In the genomic region with DNA sequence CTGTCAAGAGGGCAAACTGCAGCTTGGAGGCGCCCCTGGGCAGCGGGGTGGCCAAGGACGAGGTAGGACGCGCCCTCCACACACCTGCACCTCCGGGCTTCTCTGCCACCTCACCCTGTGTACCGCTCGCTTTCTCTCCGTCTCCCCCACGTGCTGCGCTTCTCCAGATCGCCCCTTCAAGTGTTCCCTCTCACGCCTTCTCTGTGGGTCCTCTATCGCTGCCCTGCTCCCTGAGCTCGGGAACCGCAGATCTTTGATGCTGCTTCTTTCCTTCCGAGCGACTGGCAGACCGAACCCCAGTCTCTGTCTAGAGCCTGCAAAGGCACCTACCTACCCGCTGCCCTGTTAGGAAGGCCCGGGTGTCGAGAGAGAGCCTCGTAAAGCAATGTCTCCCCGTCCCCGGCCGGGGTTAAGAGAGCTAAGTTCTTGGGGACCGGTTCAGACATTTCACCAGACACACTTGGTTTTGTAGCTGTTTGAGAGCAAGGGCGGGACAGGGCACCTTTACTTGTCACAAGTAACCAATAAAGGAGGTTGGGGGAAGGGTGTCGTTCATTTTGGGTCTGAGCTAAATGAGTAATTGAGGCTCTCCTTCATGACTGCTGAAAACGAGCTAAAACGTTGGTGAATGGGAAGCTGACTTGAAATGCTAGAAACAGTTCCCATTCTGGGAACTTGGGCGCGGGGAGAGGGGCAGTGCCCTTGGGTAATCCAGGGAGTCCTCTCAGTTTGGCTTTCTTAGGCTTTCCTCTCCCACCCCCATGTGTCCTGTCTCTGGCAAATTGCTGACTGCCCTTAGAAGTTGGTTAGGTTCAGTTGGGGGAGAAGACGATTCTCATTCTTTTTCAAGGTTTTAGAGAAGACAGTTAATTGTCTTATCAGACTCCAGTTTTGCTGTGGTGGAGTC, we compare ENCODE assay signal across 8 mouse cellular contexts.
DNase-seq lines count a peak whose midpoint lies in the region; ATAC-seq lines count a peak whose summit lies in the region.

No protein-coding gene starts in this region.

- peak; percentile 41 for DNase-seq in urinary bladder, adult 2 months (ENCODE audit: low spot score)
- no peak for DNase-seq in urinary bladder, postnatal 25 days (ENCODE audit: low spot score)
- DNase-seq in layer of hippocampus, postnatal 25 days (ENCODE audit: extremely low spot score in 1 of 2, low spot score in 1 of 2), result peak; percentile 20 to 42

- H3K4me3 ChIP-seq in erythroblast, embryonic 14.5 days (replicated peaks), result peak overlapping the region; percentile 60
- H3K4me3 ChIP-seq in midbrain, embryonic 15.5 days, result peak overlapping the region; percentile 67
- H3K4me3 ChIP-seq in stomach, embryonic 16.5 days (replicated peaks; ENCODE audit: low read length), result peak overlapping the region; percentile 61

- H3K27ac ChIP-seq in midbrain, embryonic 15.5 days, result no peak overlapping the region
- no peak overlapping the region; the same call in 1 of the 2 replicates for H3K27ac ChIP-seq in stomach, embryonic 16.5 days (ENCODE audit: low read length)

- WGBS in midbrain, embryonic 15.5 days, result 4% methylated on average over 34 of the region's 34 CpGs
- 3% methylated on average over 34 of the region's 34 CpGs for WGBS in stomach, embryonic 16.5 days

- H3K27me3 ChIP-seq in erythroblast, embryonic 14.5 days (ENCODE audit: control insufficient read depth), result peaks cover 30% of the 10 kb centered on the region
- H3K27me3 ChIP-seq in midbrain, embryonic 15.5 days (replicated peaks), result peaks cover 15% of the 10 kb centered on the region
- no peaks in the 10 kb centered on the region for H3K27me3 ChIP-seq in stomach, embryonic 16.5 days (ENCODE audit: control insufficient read depth, insufficient read depth, low read length)

- no peaks in the 10 kb centered on the region for H3K36me3 ChIP-seq in erythroblast, embryonic 14.5 days (ENCODE audit: control insufficient read depth)
- H3K36me3 ChIP-seq in midbrain, embryonic 15.5 days (replicated peaks), result no peaks in the 10 kb centered on the region
- H3K36me3 ChIP-seq in stomach, embryonic 16.5 days (ENCODE audit: control insufficient read depth, insufficient read depth, low read length), result no peaks in the 10 kb centered on the region

- peak overlapping the region; percentile 97 for H3K4me2 ChIP-seq in midbrain, embryonic 15.5 days
- H3K4me2 ChIP-seq in stomach, embryonic 16.5 days (ENCODE audit: low read depth, low read length), result peak overlapping the region; percentile 87

- peak overlapping the region; percentile 61 for H3K9ac ChIP-seq in midbrain, embryonic 15.5 days
- peak overlapping the region; percentile 73 for H3K9ac ChIP-seq in stomach, embryonic 16.5 days (ENCODE audit: low read length)

- ATAC-seq in erythroblast, adult 5-6 weeks (replicated peaks; ENCODE audit: low FRiP score, poor library complexity, severe bottlenecking), result no peak
- ATAC-seq in frontal cortex, adult (ENCODE audit: low TSS enrichment), result peak; percentile 25
- peak; percentile 70 for ATAC-seq in midbrain, embryonic 15.5 days (replicated peaks)
- ATAC-seq in stomach, embryonic 16.5 days (ENCODE audit: insufficient read depth, low FRiP score), result peak; percentile 59; the same call in 1 of the 2 replicates

- peaks cover 19% of the 10 kb centered on the region for H3K4me1 ChIP-seq in erythroblast, embryonic 14.5 days (ENCODE audit: control insufficient read depth)
- peaks cover 14% of the 10 kb centered on the region for H3K4me1 ChIP-seq in midbrain, embryonic 15.5 days
- peaks cover 21% of the 10 kb centered on the region for H3K4me1 ChIP-seq in stomach, embryonic 16.5 days (ENCODE audit: control insufficient read depth, insufficient read depth, low read length)

- no peaks in the 10 kb centered on the region for H3K9me3 ChIP-seq in erythroblast, embryonic 14.5 days (ENCODE audit: control insufficient read depth, low read length)
- H3K9me3 ChIP-seq in midbrain, embryonic 15.5 days, result no peaks in the 10 kb centered on the region
- H3K9me3 ChIP-seq in stomach, embryonic 16.5 days (replicated peaks; ENCODE audit: control insufficient read depth, low read length), result no peaks in the 10 kb centered on the region
